Mouse (Mus musculus) bone marrow macrophage, adult 2 months (primary cell): Measurements from ENCODE around the gene Trp53i11. TPM values are rescaled to one million over a fixed set of nuclear protein-coding genes. Genes with fewer than 3 reads are reported as not detected.

Source experiments
- H3K27ac ChIP-seq: 2 replicates; pipeline ENCODE4 v1.5.1; 2012; ENCODE audit warnings: low read depth, low read length; ENCODE audit not compliant: insufficient read depth
- H3K4me1 ChIP-seq: 2 replicates; pipeline ENCODE4 v1.6.1; 2012; ENCODE audit warnings: low read length; ENCODE audit not compliant: control insufficient read depth, insufficient read depth
- H3K4me3 ChIP-seq: 2 replicates; pipeline ENCODE4 v1.5.1; 2012; ENCODE audit warnings: mild to moderate bottlenecking, low read length, moderate library complexity; ENCODE audit not compliant: insufficient read depth
- CTCF ChIP-seq: IDR thresholded peaks from 2 replicates; pipeline ENCODE4 v1.5.1; 2012; ENCODE audit warnings: low read depth, mild to moderate bottlenecking, low read length, moderate library complexity
- POLR2A ChIP-seq: IDR thresholded peaks from 2 replicates; pipeline ENCODE4 v1.6.1; 2012; ENCODE audit warnings: mild to moderate bottlenecking, low read depth, low read length, borderline replicate concordance
- polyA plus RNA-seq: library from polyadenylated mRNA; stranded (reverse); fragments of >200 nt; gene quantifications from 2 replicates; pipeline ENCODE4 v1.2.4, GENCODE M21; 2012; ENCODE audit not compliant: missing spikeins, insufficient read depth, insufficient read length

Trp53i11 gene
- polyA plus RNA-seq, 1 experiment, result not detected

GRCm38 (mm10) chr2:93170845-93171200 is 16.5 kb upstream of the Trp53i11 start:
- TF ChIP-seq CTCF (no peak), POLR2A (no peak)
- Histone ChIP-seq H3K4me3 (no peak overlapping the region), H3K27ac (no peak overlapping the region), H3K4me1 (peaks cover 3% of the 10 kb centered on the region; the same call in 1 of the 2 replicates)

- Histone ChIP-seq H3K4me3 (no peak overlapping the region), H3K27ac (no peak overlapping the region), H3K4me1 (peaks cover under 1% of the 10 kb centered on the region; the same call in 1 of the 2 replicates)
- no peak for TF ChIP-seq POLR2A
- no peak for TF ChIP-seq CTCF
Observed at GRCm38 (mm10) chr2:93171929-93172328, 15.4 kb upstream of the Trp53i11 start.

- H3K4me3 ChIP-seq, result no peak overlapping the region
- no peak overlapping the region for H3K27ac ChIP-seq
- no peaks in the 10 kb centered on the region for H3K4me1 ChIP-seq
- TF ChIP-seq POLR2A, result no peak
- no peak for TF ChIP-seq CTCF
Observed at GRCm38 (mm10) chr2:93172460-93172859, 14.9 kb upstream of the Trp53i11 start.

- TF ChIP-seq POLR2A (no peak), CTCF (no peak)
- H3K4me3 ChIP-seq, result no peak overlapping the region
- no peaks in the 10 kb centered on the region for H3K4me1 ChIP-seq
- H3K27ac ChIP-seq, result no peak overlapping the region
Observed at GRCm38 (mm10) chr2:93174159-93174558, 13.2 kb upstream of the Trp53i11 start.

GRCm38 (mm10) chr2:93175278-93175677 is 12.1 kb upstream of the Trp53i11 start:
- H3K4me1 ChIP-seq, result no peaks in the 10 kb centered on the region
- no peak overlapping the region for H3K27ac ChIP-seq
- no peak overlapping the region for H3K4me3 ChIP-seq
- TF ChIP-seq CTCF, result no peak
- no peak for TF ChIP-seq POLR2A

GRCm38 (mm10) chr2:93175721-93176120 is 11.6 kb upstream of the Trp53i11 start:
- H3K4me3 ChIP-seq, result no peak overlapping the region
- no peak for TF ChIP-seq CTCF
- TF ChIP-seq POLR2A, result no peak
- H3K4me1 ChIP-seq, result no peaks in the 10 kb centered on the region
- H3K27ac ChIP-seq, result no peak overlapping the region

- no peak overlapping the region for H3K4me3 ChIP-seq
- H3K27ac ChIP-seq, result no peak overlapping the region
- no peak for TF ChIP-seq CTCF
- no peak for TF ChIP-seq POLR2A
- H3K4me1 ChIP-seq, result no peaks in the 10 kb centered on the region
Observed at GRCm38 (mm10) chr2:93176193-93176798, 11.1 kb upstream of the Trp53i11 start.

- H3K4me3 ChIP-seq, result no peak overlapping the region
- no peaks in the 10 kb centered on the region for H3K4me1 ChIP-seq
- no peak for TF ChIP-seq POLR2A
- no peak for TF ChIP-seq CTCF
- no peak overlapping the region for H3K27ac ChIP-seq
Observed at GRCm38 (mm10) chr2:93176871-93177667, 10.3 kb upstream of the Trp53i11 start.

- H3K4me1 ChIP-seq, result no peaks in the 10 kb centered on the region
- TF ChIP-seq CTCF (no peak), POLR2A (no peak)
- H3K27ac ChIP-seq, result no peak overlapping the region
- no peak overlapping the region for H3K4me3 ChIP-seq
Observed at GRCm38 (mm10) chr2:93177668-93178312, 9.6 kb upstream of the Trp53i11 start.

- TF ChIP-seq POLR2A (no peak), CTCF (no peak)
- H3K4me1 ChIP-seq, result no peaks in the 10 kb centered on the region
- no peak overlapping the region for H3K4me3 ChIP-seq
- no peak overlapping the region for H3K27ac ChIP-seq
Observed at GRCm38 (mm10) chr2:93178313-93178677, 9.1 kb upstream of the Trp53i11 start.
